Mouse (Mus musculus): ENCODE data around the gene Mphosph9.
"Not testable (repeated sequence)": the region's sequence is repeated elsewhere in the genome, so short reads cannot be mapped to it uniquely, and the experiment has no call there.

The Mphosph9 gene

GRCm38 (mm10) chr5:124240841-124241685, 86.7 kb downstream of the Mphosph9 start:
- in situ Hi-C loops (cut with MboI, MseI) = no loop called here

GRCm38 (mm10) chr5:124236180-124236579, 91.6 kb downstream of the Mphosph9 start:
- in situ Hi-C loops (cut with MboI, MseI) = no loop called here

GRCm38 (mm10) chr5:124234778-124235177, 93.0 kb downstream of the Mphosph9 start:
- in situ Hi-C loops (cut with MboI, MseI) = no loop called here

GRCm38 (mm10) chr5:124233874-124234661, 93.7 kb downstream of the Mphosph9 start:
- in situ Hi-C loops (cut with MboI, MseI) = no loop called here

- in situ Hi-C loops (cut with MboI, MseI) = no loop called here
Measured at GRCm38 (mm10) chr5:124233144-124233465, 94.7 kb downstream of the Mphosph9 start.

DNA sequence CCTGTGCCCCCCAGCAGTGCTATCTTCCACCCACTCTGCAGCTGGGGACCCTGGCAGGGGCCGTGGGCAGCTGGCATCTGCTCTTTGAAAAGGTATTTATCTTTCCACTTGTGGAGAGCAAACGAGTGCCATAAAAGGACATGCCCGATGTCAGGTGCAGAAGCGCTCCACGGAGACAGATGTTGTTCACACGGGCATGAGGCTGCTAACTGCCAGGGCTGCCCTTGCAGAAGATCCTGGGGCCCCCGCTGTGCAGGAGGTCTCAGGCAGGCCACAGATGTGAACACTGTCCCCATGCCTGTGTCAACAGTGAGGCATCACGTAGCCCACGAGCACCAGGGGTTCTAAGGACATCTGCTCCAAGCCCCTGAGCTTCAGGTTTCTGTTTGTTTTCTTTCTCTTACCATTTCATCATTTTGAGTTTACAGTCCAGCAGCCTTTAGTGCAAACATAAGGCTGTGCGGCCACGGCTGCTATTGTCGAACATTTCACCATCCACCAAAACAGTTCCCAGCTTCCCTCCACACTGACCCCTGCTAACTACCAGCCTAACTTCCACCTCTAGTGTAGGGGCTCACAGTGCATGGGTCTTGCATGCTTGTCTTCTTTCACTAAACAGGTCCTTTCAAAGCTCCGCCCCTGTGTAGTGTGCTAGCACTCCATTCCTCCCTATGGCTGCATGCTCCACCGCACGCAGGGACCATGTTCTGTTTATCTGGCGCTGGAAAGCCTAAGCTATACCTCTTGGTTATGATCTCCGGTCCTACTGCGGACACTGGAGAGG, 95.2 kb downstream of the Mphosph9 start:
- in situ Hi-C loops (cut with MboI, MseI) = no loop called here

GRCm38 (mm10) chr5:124230461-124230860, 97.3 kb downstream of the Mphosph9 start:
- in situ Hi-C loops (cut with MboI, MseI) = no loop called here

- in situ Hi-C loops (cut with MboI, MseI) = loop anchor here (5.0 kb wide), 1 partner anchor 50 kb away; no protein-coding TSS in a partner anchor
Measured at GRCm38 (mm10) chr5:124227193-124227592, 100.6 kb downstream of the Mphosph9 start.

- in situ Hi-C loops (cut with MboI, MseI) = loop anchor here (5.0 kb wide), 1 partner anchor 51 kb away; no protein-coding TSS in a partner anchor
Measured at GRCm38 (mm10) chr5:124226494-124226893, 101.3 kb downstream of the Mphosph9 start.

DNA sequence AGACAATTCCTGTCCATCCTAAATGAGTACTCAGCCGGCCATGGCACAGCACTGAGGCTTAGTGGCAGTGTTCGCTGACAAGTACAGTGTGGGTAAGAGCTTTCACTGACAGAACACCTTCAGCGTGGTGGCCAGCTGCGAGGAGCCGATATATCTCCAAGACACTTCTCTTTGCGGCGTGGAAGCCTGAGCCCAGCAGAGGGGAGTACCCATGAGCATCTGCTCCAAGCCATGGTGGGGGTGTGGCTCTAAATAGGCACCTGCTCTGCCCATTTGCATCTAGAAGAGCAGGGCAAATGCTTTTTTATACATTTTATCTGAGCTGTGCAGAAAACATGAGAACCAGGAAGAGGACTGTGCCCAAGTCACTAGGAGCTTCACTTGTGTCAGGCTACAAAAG, 101.9 kb downstream of the Mphosph9 start:
- in situ Hi-C loops (cut with MboI, MseI) = loop anchor here (5.0 kb wide), 1 partner anchor 51 kb away; no protein-coding TSS in a partner anchor

DNA sequence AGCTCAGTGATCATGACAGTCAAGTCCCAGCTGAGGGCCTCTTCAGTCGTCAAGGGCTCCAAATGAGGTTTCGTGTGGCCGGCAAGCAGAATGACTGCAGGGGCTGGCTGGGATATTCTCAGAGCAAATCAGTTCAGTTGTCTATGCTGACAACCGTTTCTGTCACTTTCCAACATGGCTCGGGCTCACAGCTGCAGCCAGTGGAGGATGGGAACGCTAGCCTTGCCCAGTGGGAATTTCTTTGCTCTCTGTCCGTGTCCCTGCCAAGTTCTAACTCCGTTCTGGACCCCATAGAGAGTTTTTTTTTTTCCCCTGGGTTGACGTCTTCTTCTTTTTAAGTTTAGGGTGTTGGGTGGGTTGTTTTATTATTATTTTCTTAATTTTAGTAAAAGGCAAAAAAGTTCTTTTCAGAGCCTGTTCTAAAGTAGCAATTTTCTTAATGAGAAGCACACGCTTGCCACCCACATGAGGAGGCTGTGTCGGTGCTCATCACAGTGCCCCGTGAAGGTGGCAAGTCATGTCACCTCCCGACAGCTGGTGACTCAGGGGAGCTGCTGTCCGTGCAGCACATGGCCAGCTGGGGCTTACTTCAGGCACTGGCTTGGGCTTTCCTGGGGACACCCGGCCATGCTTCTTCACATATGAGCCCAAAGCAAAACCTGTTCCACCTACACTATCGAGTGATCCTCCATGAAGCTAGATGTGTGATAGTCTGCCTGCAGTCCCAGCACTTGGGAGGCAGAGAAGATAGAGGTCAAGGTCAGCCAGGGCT, 103.3 kb downstream of the Mphosph9 start:
- in situ Hi-C loops (cut with MboI, MseI) = loop anchor here (5.0 kb wide), 1 partner anchor 53 kb away; no protein-coding TSS in a partner anchor

DNA sequence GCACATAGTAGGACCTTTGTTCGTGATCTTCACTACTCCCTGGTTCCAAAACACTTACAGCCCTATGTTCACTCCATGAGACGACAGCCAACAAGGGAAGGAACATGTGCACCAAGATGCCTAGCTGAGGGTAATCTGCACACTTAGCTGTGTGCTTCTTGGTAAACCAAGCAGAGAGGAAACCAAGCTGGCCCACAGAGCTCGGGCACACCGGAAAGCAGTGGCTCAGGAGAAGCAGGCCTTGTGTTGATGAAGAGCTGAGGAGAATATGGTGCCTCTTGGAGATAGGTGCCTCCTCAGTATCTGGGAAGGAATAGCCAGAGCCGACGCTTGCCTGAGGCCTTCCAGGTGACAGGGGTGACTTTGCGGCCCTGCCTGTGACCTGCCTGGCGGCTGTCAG, 104.2 kb downstream of the Mphosph9 start:
- in situ Hi-C loops (cut with MboI, MseI) = no loop called here

DNA sequence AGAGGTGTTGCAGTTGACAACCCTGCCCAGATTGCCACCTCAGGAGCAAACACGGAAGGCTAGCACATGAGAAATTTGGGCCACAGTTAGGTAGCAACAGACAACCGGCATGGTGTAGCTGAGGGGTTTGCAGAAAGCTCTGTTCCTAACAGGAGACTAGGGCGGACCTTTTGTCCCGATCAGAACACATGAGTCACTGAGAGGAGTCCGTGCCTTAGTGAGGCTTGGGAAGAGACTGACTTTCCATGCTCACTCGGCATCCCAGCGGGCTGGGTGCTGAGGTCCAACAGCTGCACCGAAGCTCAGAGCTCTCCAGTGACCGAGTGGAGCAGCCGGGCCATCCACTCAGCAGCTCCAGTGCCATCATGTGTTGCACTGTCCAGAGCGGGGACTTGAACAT, 105.1 kb downstream of the Mphosph9 start:
- in situ Hi-C loops (cut with MboI, MseI) = no loop called here

- in situ Hi-C loops (cut with MboI, MseI) = no loop called here
Measured at GRCm38 (mm10) chr5:124221736-124222040, 106.1 kb downstream of the Mphosph9 start.

DNA sequence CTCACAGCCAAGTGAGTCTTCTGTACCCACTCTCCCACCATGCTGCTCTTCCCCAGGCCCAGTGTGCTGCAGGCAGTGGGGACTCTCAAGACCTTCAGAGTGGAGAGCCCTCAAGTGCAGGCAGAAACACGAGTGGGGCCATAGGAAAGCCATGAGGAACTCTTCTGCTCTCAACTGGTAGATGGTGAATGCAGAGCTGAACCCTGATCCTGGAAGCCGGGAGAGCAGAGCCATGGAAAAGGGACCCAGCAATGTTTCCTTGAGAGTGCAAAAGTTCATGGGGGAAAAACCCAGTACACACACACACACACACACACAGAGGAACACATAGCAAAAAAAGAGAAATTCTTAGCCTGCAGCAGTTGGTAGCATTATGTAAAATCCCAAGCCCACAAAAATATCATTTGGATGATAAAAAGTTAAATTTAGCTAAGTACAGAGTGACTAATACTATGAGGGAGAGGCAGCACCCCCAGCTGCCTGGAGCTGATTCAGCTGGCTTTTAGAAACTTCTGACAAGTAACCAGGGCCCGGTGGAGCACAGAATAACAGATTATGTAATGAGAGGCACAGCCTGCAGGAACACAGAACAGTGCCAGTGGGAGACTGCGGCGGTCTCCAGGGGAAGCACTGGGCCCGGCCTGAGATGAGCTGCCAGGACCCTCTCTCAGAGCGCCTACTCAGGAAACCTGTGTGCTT, 106.6 kb downstream of the Mphosph9 start:
- in situ Hi-C loops (cut with MboI, MseI) = no loop called here

DNA sequence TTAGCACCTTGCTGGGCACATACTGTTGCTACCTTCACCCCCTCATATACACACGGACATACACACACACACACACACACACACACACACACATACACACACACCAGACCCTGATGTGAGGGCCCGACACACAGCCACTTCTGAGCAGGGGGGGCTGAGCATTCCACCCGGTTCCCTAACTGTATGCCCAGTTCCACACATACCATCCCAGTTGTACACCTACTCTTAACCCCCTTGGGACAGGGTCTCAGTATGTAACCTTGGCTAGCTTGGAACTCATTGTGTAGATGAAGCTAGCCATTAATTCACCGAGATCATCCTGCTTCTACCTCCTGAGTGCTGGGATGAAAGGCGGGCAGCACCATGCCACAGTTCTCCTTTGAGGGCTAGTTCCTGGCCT, 107.2 kb downstream of the Mphosph9 start:
- in situ Hi-C loops (cut with MboI, MseI) = no loop called here

DNA sequence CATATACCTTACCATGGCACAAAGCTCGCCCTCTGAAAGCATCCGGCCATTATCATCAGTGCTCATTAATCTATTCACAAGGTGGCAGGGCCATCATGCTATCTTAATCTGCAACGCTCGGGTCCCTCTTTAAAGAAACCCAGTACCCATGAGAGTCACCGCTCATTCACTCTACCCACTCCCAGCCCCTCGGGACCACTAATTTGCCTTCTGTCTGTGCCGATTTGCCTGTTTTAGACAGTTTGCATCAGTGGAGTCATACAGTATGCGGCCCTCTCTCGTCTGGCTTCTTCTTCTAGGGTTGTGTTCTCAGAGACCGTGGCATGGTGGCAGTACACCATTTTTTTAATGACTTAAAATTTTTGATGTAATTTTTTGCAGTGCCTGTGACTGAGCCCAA, 108.3 kb downstream of the Mphosph9 start:
- in situ Hi-C loops (cut with MboI, MseI) = no loop called here

DNA sequence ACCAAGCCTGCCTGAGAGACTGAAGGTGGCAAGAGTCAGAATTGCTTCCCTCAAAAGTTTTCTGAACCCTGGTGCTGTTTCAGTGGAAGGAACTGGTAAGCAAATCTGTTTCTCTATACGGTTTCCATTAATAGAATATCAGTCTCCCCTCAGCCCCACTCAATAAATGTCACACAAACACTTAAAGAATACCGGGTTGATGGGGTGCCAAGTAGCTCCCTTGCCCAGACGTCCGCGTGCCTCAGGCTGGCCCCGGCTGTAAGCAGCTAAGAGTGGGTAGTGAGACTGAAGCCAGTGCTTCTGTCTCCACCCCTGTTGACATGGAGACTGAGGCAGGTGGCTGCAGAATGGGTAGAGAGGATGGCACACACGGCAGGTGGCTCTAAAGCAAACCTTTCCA, 108.8 kb downstream of the Mphosph9 start:
- in situ Hi-C loops (cut with MboI, MseI) = no loop called here

DNA sequence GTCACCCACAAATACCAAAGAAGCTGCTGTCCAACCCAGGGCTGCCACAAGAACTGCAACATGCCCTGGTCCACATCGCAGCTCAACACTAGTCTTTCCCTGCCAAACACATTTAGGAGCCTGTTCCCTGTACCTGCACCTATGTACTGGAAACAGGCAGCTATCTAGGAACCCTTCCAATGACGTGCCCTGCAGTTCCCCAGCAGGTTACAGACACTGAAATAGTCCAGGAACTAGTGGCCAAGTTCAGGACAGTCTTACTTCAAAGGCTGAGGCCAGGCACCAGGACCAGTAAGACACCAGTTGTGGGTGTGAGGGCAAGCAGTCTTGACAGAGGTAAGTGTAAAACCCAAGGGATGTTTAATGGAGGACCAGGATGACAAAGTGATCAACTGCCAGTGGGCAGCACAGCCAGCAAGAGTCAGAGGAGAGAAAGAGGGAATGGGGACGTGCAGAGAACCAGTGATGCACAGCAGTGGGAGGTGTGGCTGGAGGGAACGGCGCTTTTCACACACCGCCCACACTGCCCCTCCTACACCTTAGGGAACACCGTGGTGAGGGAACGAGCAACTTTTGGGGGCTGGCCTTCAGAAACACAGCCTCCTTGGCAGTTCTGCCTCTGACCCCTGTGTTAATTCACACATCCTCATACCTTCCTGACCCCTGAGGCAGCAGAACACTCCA, 110.1 kb downstream of the Mphosph9 start:
- in situ Hi-C loops (cut with MboI, MseI) = no loop called here

GRCm38 (mm10) chr5:124217092-124217491, 110.7 kb downstream of the Mphosph9 start:
- in situ Hi-C loops (cut with MboI, MseI) = not testable (repeated sequence)

All from T-helper 1 cell (primary cell).